Mouse (Mus musculus) frontal cortex, postnatal 14 days (tissue): ENCODE measurements around the gene Defa17.
"Not testable (repeated sequence)": the region's sequence is repeated elsewhere in the genome, so short reads cannot be mapped to it uniquely, and the experiment has no call there.

ENCODE experiments used
- DNase-seq, 2 experiments: peaks; one replicate each; pipeline ENCODE4 v3.0.0; 2022; ENCODE audit warnings: low spot score in 2 of 2

Defa17 gene

GRCm38 (mm10) chr8:21655480-21655879, at the start of gene Defa17:
Gene Defa17, plus strand, starts transcription at chr8:21655780.
- DNase-seq, result not testable (repeated sequence)

GRCm38 (mm10) chr8:21617883-21618282, 37.7 kb upstream of the Defa17 start, which contains the start of gene Defa26:
Gene Defa26, plus strand, starts transcription at chr8:21618183.
- DNase-seq, result not testable (repeated sequence)

GRCm38 (mm10) chr8:21665497-21665896, 9.9 kb downstream of the Defa17 start, which contains the start of gene Defa34:
Gene Defa34, plus strand, starts transcription at chr8:21665797.
- DNase-seq, result not testable (repeated sequence)

- DNase-seq, result not testable (repeated sequence)
Observed at GRCm38 (mm10) chr8:21703545-21703944, 48.0 kb downstream of the Defa17 start, which contains the start of gene AY761184. Gene AY761184, minus strand, starts transcription at chr8:21703645.
